Mouse (Mus musculus) layer of hippocampus, postnatal 36 days (tissue): ENCODE results near the gene Scin. TPM values are rescaled to one million over a fixed set of nuclear protein-coding genes. Genes with fewer than 3 reads are reported as not detected.
"Not testable (repeated sequence)": the region's sequence is repeated elsewhere in the genome, so short reads cannot be mapped to it uniquely, and the experiment has no call there.

ENCODE experiments used
- DNase-seq, 2 experiments: peaks; one replicate each; pipeline ENCODE4 v3.0.0; 2022
- total RNA-seq, 2 experiments: library from RNA; stranded (reverse); gene quantifications; 2 replicates each; pipeline ENCODE4 v1.2.3; 2021

Scin gene
- 1 to 10 TPM; 1.7 to 2.6 TPM for total RNA-seq

DNA sequence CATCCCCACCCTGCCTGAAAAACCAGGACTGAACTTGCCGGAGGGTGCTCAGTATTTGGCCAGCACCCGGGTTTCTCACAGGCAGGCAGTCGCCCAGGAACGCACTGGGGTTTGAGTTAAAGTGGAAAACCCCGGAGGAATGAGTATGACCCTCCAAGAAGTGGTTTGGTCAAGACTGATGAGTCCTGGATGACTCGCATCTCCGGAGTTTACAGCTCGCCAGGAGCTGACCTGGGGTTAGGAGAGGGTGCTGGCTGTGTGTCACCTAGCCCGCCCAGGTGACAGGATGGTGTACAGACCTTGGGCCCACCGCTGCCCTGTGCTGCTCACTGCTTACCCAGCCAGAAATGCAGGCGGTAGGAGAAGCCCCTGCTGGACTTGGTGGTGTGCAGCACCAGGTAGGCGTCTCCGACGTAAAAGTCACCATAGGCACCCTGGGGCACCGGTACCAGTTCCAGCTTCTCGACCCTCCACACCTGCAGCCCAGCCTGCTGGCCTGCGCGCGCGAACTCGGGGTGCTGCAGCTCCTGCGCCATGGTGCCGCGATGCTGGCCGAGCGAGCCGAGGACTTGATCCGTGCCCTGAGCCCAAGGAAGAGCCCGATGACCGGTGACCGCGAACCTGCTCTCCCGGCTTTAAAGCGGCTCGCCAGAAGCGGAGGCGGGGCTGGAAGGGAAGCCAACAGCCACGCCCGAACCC, at the start of gene Scin:
Gene Scin, minus strand, starts transcription at position 656 of the 699 bp plus-strand sequence.
- DNase-seq, result peak in 1 of 2 experiments; percentile 6

- DNase-seq, result no peak
Measured at GRCm38 (mm10) chr12:40177089-40177488, 43.1 kb upstream of the Scin start.

GRCm38 (mm10) chr12:40176158-40176557, 42.1 kb upstream of the Scin start:
- no peak for DNase-seq

DNA sequence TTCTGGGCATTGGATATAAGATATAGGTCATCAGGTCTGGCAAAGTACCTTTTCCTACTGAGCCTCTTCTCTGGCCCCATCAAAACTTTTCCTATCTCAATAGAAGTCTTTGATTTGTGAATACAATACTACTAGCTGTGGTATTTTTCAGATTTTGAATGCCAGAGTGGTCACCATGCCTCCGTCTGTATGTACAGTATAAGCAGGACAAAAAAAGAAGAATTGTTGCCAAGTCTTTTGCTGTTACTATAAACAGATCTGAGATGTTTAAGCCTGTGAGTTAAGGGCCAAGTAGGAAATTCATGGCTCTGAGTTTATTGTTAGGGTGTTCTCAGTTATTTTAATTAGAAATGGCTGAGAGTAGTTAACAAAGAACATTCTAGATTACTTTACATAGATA, 41.1 kb upstream of the Scin start:
- not testable (repeated sequence) for DNase-seq

DNA sequence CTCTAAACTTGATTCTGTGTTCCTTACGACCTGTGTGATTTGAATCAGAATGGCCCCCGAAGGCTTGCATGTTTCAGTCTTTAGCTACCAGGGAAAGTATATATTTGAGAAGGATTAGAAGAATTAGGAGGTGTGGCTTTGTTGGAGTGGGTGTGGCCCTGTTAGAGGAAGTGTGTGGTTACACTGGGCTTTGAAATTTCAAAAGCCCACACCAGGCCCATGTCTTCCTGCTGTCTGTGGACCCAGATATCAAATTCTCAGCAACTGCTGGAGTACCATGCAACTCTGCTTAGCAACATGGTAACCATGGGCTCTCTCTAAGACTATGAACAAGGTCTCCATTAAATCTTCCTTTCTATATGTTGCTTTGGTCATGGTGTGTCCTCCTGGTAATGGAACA, 37.6 kb upstream of the Scin start:
- no peak for DNase-seq

DNA sequence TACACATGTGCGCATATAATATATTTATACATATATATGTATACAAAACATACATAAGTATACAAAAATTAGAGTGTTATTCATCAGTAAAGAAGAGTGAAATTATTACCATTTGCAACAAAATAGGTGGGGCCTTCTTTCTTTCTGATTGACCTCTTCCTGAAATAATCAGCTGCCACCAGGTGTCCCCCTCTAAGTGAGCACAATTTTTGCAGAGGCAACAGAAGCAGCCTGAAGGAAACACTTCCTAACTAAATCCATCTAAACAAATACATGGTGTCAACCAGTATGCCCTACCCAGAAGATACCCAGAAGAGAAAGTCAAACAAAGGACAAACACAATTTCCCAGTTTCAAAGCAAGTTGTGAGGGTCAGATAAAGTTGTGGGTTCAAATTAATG, 35.6 kb upstream of the Scin start:
- no peak for DNase-seq

DNA sequence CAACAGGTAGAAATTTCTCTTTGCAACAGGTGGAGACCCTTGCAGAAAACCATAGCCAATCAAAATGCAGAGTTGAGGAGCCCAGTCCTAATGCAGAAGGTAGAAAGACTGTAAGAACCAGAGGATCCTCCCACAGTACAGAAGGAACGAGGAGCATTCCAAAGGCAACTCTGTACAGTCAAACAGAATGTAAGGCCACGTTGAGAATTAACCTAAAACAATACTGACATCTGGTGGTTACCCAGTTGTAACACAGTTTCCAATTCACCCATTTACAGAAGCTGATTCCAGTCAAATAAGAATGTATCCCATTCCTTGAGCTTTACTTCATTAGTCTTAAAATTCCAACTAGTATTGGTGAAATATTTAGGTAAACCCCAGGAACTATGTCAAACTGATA, 30.6 kb upstream of the Scin start:
- DNase-seq, result no peak

DNA sequence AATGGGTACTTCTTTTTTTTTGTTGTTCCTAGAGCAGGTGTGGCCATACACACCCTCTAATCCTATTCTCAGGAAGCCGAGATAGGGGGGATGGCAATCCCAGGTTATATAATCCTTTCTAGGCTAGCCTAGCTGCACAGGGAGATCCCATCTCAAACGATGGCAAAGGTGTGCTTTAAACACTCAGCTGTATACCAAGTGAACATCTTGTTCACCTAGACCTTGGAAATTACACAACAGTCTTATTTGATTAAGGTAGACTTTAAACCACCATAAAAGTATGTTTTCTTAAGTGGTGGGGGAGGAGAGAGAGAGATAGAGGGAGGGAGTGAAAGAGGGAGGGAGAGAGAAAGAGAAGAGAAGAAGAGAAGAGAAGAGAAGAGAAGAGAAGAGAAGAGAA, 26.7 kb upstream of the Scin start:
- no peak for DNase-seq

DNA sequence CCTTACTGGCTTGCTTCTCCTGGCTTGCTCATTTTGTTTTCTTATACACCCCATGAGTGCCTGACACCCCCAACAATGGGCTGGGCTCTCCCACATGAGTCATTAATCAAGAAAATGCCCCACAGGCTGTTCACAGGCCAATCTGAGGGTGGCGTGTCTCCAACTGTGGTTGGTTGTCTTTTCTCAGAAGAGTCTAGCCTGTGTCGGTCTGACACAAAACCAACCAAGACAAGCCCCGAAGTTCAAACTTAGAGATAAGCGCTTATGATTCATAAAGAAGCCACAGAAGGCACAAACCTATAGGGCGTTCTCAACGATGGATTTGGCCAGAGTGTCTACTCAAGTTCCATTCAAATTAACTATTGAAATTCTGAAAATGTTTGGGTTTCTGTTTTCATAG, 20.2 kb upstream of the Scin start:
- no peak for DNase-seq

DNA sequence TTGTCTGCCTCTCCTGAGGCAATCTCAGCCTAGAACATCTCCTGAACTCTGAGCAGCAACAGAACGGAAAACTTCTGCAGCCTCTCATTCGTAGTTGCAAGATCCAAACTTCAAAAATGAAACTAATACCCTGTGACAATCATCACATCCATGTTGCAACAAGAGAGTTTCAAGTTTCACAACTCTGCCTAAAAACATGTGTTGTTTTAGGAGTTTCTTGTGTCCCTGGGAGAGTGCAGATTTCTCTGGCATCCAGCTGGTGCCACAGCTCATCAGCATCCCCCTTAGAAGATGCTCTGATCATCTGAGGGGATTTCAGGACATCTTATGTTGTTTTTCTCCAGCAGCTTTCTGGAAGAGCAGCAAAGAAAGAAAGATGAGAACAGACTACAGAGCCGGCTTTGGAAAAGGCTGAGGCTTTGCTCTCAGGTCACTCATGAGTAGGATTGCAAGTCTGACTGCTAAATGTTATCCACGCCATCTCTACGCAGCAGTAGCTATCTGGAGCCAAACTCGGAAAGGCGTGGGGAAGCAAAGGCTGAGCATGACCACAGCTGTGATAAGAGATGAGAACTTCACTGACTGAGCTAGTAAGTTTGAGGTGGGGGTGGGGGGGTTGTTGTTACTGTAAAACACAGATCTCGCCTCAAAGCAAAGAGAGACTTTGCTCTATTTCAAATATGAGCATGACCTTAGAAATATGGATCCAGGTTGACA, 18.5 kb upstream of the Scin start:
- no peak for DNase-seq

DNA sequence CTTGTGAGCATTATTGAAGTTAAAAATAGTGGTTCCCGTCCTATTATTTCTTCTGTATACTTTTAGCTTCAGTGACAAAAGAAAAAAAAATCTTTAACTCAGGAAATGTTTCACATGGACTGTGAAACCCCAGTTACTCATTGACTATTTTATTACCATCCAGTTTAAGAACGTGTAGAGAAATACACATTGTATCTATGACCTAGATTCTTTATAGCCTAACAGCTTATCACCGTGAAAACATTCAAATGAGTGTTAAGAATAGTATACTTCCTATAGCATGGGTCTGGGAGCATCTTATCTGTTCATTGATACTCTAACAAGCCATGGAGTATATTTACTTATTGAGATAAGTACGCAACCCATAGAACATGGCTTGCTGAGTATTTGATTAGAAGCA, 13.3 kb upstream of the Scin start:
- no peak for DNase-seq

- DNase-seq, result no peak
Measured at GRCm38 (mm10) chr12:40146510-40146909, 12.5 kb upstream of the Scin start.

DNA sequence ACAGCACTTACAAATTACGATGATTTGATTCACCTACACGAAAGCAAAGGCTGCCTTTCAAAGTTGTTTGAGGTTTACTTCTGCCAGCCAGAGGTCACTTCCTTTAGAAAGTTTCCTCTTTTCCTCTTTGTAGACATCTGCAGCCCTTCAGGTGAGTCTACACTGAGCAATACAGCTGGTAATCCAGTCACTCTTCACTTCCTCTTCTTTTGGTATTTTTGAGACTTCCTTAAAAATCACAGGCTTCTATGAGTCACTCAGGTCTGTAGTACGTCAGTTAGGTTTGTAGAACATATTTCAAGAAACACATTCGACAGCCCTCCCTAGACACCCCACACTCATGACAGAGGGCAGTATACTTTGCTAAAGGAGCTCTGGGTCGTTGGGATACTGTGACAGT, 6.7 kb upstream of the Scin start:
- DNase-seq, result no peak

DNA sequence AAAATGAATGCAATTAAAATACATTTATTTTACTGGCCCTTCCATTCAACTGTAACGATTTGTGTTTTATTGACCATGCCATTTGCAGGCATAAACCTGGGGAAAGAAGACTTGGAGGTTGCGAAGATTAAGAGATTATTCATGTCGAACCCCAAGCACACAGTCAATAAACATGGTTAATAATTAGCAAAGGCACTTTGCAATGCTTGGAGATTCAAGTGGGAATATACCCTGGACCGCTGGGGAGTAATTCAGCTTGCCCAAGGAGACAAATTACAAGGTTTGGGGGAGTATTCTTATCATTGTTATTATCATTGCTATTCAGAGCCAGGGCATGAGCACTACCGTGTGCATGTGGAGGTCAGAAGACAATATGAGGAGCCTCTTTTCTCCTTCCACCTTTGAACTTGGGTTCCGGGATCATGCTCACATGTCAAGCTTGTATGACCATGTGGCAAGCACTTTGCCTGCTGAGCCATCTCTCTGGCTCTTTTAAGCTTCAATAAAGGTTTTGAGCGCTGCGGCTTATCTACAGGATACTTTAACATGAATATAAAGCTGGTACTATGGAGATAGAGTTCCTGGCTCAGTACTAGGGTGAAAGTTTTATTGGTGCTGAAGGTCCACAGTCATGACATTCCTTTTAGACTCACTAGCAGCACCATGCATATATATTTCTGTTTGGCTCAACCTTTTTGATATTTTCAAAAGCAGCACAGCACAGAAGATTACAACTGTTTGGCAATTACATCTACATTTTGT, 5.6 kb upstream of the Scin start:
- DNase-seq, result no peak

DNA sequence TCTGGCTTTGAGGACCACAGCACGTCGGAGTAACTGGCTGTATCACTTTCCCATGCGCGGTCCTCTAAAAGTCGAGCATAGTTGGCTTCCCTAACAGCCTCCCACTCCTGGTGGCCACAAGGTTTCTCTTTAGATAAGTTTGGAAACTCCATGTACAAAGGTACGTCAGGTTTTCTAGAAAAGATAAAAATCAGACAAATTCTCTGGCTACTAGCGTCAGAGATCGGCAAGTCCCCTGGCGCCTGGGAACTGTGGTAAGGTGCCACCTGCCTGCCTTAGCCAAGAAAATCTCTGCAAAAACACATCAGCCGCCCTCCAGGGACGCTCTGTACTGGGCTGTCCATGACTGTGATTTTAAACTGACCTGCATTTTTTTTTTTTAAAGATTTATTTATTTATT, 501 bp upstream of the Scin start:
- DNase-seq, result no peak

- DNase-seq, result no peak
Measured at GRCm38 (mm10) chr12:40133194-40133572, 845 bp downstream of the Scin start.

DNA sequence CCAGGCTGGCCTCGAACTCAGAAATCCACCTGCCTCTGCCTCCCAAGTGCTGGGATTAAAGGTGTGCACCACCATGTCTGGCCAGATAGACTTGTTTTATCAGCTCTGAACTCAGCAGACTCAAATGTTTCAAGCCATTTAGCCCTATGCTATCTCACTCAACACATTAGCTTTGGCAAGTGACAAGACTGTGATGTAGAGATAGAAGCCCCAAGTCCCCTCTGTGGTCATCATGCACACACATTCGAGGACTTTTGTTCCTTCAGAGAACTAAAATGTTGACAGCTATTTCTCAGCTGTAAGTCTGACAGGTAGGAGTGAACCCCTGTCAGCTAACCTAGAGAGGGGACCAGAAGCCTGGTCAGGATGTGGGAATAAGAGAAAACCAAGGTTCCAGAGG, 15.2 kb downstream of the Scin start:
- no peak for DNase-seq

GRCm38 (mm10) chr12:40117045-40117444, 17.0 kb downstream of the Scin start:
- no peak for DNase-seq

- no peak for DNase-seq
Measured at GRCm38 (mm10) chr12:40116214-40116613, 17.8 kb downstream of the Scin start.

DNA sequence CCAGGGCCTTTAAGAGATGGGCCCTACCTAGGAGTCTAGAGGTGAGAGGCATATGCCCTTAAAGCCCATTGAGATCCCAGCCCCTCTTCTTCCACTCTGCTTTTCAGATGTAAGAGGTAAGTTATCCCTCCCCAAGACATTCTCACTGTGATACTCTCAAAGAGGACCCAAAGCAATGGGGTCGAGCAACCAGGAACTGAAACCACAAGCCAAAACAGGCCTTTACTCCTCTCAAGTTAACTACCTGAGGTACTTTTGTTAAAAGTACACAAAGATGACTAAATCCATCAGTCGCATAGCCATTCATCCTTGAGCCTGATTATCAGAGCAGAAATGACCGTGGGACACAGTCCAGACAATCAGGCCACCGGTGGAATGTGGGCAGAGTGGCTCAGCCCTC, 19.1 kb downstream of the Scin start:
- no peak for DNase-seq

DNA sequence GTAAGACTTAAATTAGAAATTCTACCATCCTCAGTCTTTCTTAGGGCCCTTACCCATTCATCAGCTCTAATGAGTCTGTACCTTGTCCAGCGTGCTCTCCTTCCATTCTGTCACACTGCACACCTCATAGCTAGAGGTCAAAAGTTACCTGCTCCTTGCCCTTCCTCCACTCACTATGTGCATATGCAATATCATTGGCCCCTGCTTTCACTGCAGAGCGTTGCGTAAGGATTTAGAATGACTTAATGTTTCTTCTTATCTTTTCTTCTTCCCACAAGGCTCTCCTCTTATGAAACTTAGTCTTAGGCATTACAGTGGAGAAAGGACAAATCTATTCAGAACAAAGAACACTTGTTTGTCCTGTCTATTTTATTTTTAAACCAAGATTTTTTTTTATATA, 20.0 kb downstream of the Scin start:
- no peak for DNase-seq

DNA sequence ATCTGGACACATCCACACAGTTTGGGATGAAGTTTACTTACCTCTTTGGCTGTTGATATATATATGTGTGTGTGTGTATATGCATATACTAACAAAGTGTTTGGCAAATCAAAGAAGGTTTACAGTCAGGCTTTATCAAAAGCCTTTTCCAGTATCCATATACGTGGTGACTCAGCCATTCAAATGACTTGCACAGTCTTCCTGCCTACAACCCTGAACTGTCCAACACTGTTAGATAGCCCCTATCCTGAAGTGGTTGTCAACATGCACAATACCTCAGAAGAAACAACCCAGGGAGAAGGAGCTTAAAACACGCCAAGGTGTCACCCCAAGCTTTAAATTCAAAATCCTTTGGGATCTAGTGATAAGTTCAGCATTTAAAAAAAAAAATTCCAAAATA, 20.4 kb downstream of the Scin start:
- DNase-seq, result no peak

- DNase-seq, result no peak
Measured at GRCm38 (mm10) chr12:40109227-40109626, 24.8 kb downstream of the Scin start.

GRCm38 (mm10) chr12:40108143-40108542, 25.9 kb downstream of the Scin start:
- no peak for DNase-seq
